Mouse (Mus musculus) heart, adult 11 months (tissue): ENCODE data around the gene Fbxo4.
A peak's percentile ranks its signal among the peaks of the same experiment; 100 is the strongest.

Experiments used
- DNase-seq: peaks from one replicate; pipeline ENCODE4 v3.0.0; 2022

Gene Fbxo4

GRCm38 (mm10) chr15:3979061-3979848 is at the start of gene Fbxo4:
Fbxo4 (minus strand) TSS chr15:3979573.
- peak; percentile 99 for DNase-seq

DNA sequence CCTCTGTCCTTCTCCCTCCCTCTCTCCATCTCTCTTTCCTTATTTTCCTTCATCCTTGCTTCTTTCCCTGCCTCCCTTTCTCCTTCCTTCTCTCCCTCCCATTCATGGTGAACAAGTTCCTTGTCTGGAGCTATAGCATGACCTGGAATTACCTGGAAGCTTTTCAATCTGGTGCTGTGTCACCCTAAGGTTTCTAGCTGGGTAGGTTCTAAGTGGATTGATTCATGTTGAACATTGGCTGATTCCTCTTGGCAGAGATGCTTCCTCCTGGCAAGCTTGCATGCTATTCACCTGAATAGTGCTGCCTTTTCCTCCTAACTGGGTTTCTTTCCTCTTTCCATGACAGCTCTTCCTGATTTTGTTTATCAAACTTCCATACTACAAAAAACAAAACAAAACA is 49.6 kb upstream of the Fbxo4 start:
- peak; percentile 74 for DNase-seq

- DNase-seq: peak; percentile 85
Measured at GRCm38 (mm10) chr15:4028411-4028700, 49.0 kb upstream of the Fbxo4 start.

- DNase-seq: peak; percentile 70
Measured at GRCm38 (mm10) chr15:4027671-4028410, 48.5 kb upstream of the Fbxo4 start.

DNA sequence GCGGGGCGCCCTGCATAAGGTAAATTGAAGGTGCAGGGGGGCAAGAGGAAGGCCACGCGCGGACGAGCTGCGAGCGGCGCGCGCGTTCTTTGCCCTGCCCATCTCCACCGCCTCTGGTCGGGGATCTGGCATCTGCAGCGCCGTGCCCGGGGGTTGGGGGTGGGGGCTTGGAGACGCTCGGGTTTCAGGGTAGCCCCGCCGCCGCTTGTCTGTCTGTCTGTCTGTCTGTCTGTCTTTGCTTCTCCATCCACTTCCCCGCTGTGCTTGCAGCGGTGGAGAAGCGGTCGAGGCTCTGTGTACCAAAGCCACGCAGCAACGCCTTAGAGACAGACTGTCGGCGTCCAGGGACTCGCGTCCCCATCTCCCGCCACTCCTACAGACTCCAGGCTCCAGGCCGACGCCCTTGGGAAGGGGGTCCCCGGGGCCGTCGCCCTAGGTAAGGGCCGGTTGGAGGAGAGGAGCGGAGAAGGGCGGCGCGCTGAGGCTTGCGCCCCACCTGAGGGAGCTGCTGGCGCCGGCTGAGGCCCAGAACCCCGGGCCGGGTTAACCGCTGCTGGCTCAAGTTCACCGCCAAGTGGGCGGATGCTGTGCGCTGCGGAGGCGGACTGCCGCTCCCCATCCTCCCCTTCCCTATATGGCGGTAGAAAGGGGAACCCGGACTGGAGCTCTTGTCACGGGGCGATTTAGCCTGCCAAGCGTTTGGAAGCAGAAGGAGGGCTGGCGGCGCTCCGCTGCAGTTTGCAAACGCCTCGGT is 47.6 kb upstream of the Fbxo4 start:
- DNase-seq: peak; percentile 99

GRCm38 (mm10) chr15:4026231-4026773 is 46.9 kb upstream of the Fbxo4 start, which contains the start of gene Oxct1:
Oxct1 (plus strand) TSS chr15:4026383.
- peak; percentile 99 for DNase-seq

- DNase-seq: peak; percentile 97
Measured at GRCm38 (mm10) chr15:4025508-4025904, 46.1 kb upstream of the Fbxo4 start.

- DNase-seq: peak; percentile 90
Measured at GRCm38 (mm10) chr15:4024726-4025507, 45.5 kb upstream of the Fbxo4 start.

DNA sequence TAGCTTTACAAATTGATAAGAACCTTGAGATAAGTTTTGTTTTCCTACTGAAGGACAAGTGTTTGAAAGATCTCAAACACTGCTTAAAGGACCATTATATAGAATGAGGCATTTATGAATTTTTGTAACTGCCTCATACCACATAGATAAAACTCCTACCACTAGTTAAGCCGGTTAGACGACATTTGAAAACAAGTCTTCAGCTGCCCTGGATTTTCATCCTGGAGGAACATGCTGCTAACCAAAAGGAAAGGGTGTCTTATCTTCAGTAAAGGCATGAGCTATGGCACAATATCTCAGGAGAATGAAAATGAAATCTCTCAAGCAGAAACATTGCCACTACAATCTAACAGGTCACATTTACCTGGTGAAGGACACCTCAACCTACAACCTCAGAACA is 44.4 kb upstream of the Fbxo4 start:
- no peak for DNase-seq

GRCm38 (mm10) chr15:4020711-4021110 is 41.3 kb upstream of the Fbxo4 start:
- DNase-seq: no peak

- no peak for DNase-seq
Measured at GRCm38 (mm10) chr15:4013873-4014272, 34.5 kb upstream of the Fbxo4 start.

GRCm38 (mm10) chr15:4000536-4000935 is 21.2 kb upstream of the Fbxo4 start:
- no peak for DNase-seq

DNA sequence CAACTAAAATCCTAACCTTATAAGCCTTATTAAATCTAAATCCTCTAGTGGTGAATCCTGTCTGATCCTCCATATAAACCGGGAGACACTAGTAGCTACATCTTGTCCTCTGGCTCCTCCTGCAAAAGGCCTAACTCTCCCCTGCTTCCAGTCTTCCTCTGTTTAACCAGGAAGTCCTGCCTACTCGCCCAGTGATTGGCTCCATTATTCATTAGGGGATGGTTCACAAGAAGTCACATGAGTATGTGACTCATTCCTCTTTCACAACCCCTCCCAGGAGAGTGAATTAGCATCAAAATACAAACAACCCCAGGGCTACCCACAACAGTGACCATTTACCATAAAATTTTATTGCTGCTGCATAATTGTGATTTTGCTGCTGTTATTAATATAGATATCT is 19.8 kb upstream of the Fbxo4 start:
- no peak for DNase-seq

DNA sequence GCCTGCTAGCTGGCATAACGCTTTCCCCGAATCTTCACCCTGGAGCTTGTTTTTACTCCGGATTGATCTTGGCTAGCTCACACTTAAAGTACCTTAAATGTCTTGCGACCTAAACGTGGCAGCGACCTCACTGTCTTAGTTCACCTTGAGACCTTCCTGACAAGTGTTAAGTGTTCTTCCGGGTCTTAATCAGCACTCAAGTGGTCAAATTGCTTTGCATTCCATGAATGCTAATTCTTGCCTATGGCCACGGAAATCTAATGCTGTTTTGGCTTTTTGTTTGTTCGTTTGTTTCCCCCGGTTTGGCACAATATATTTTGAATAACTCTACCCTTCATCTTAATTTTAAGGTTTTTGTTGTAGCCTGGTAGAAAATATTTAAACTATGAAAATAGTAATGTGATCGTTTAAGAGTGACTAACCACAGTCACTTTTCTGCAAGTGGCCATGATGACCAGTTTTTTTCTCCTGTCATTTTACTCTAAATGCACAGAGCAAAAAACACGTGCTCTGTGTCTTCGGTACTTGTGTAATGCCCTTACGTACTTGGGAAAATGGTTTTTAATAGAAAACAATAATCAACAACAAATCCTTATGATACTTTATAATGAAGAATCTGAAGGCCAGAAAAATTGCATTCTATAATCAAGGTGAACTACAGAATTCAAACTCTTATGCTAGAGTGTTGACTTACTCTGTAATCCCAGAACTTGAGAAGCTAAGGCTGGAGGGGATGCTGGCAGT is 17.1 kb upstream of the Fbxo4 start:
- DNase-seq: no peak

DNA sequence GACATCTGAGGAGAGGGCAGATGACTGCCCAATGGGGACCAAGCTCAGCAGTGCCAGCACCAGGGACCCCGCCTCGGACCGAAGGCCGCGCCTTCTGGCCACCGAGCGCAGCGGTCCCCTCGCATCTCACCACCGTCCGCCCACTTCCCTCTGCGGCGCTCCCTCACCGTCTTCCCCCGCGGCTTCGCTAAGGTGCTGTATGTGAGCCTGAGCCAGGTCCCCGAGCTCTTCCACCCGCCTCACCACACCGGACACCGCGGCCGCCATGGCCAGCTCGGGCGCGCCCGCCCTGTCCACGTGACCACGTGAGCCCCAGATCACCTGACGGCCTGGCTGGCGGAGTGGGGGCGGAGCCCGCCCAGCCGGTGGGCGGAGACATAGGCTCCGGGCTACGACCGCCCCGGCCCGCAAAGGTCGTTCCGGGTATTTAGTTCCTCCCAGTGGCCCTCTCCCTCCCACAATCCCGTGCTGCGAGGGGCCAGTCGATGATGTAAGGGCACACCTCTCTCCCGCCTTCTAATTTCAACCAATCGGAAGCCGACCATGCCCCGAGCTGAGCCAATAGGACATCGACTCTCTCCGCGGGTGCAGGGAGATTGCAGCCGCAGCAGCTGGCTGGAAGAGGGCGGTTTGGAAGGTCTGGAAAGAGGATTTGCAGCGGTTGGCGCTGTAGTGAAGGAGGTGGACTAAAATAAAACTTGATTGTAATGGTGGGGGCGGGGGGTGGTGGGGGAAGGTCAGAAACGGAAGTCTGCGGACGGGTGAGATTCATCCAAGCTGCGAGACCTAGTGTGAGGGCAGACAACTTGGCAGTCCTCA is 16.3 kb upstream of the Fbxo4 start, which contains the start of gene AW549877:
Gene AW549877, minus strand, starts transcription at position 297 of the 819 bp plus-strand sequence.
- DNase-seq: peak; percentile 100

DNA sequence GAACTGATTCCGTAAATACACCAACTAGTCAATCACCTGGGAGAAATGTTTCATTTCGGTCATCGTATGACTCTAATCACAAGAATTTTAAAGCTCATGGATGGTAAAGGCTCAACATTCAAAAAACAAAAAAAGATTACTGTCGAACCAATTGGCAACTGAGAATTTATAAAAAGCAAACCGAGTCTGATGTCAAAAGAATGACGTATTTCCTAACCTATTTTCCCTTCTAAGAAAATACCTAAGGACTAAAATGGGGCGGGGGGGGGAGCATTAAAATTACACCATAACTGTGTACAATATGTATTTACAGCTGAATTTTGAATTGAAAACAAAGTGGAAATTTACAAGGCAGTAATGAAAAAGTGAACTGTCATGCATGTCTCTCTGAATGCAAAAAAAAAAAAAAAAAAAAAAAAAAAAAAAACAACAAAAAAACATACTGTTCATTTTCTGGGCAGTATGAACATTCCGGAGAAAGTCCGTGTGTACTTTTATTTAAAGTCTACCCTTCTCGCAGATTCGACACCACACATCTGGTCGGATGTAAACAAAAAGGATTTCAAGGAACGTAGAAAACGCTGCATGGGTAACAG is 15.6 kb upstream of the Fbxo4 start:
- no peak for DNase-seq

GRCm38 (mm10) chr15:3987981-3988380 is 8.6 kb upstream of the Fbxo4 start:
- no peak for DNase-seq

GRCm38 (mm10) chr15:3984876-3985275 is 5.5 kb upstream of the Fbxo4 start:
- no peak for DNase-seq

GRCm38 (mm10) chr15:3982732-3983131 is 3.4 kb upstream of the Fbxo4 start:
- no peak for DNase-seq

DNA sequence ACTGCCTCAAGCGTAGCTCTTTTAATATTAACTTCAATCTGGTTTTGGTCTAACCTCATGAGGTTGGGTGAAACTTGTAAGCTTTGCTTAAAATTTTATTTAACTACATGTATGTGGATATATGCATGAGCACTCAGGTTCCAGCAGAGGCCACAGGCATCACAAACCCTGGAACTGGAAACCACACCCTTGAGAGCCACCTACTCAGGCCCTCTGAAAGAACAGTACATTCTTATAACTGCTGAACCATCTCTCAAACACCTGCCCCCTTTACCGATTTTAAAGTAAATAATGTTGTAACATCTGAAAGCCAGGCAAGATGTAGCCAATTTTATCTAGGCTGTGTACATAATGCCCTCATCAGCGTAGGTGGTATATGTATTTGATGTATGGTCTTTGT is 498 bp upstream of the Fbxo4 start:
- no peak for DNase-seq
